Mouse (Mus musculus) natural killer cell, adult 2 months (primary cell): Measurements from ENCODE around the gene Nynrin.

ENCODE experiments used
- DNase-seq, 2 experiments: peaks; one replicate each; pipeline ENCODE4 v3.0.0; 2022; ENCODE audit warnings: low spot score in 2 of 2

Nynrin gene

DNA sequence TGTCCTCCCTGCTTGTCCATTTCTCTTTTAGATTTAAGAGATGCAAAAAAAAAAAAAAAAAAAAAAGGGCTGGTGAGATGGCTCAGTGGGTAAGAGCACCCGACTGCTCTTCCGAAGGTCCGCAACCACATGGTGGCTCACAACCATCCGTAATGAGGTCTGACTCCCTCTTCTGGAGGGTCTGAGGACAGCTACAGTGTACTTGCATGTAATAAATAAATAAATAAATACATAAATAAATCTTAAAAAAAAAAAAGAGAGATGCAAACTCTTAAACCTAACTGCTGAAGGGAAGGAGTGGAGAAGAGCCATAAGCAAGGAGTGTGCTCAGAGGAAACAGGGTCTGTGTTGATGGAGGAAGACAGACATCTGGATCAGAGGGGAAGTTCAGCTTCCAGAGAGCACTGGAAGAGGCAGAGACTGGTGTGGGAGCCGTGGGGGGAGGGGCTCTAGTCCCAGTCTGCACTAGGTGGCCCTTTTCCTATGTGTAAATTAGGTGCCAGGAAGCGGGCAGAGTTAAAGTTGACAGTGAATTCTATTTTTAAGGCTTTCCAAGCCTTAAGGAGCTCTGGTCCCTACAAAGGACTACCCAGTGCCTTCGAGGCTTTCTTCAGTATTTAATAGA lies 24.6 kb downstream of the Nynrin start:
- no peak for DNase-seq

DNA sequence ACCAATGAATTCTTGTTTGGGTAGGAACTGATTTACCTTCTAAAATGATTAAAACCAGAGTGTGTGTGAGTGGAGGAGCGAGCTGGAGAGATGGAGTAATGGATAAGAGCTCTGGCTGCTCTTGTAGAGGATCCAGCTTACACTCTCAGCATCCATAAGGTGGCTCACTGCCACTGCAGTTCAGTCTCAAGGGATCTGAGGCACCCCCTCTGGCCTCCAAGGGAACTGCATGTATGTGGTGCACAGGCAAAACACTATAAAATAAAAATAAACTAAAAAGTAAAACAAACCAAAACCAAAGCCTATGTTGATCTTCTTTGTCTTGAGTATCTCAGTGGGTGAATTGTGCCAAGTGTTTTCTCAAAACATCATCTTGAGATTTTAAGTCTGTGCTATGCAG lies 25.8 kb downstream of the Nynrin start:
- peak; percentile 66 to 78 for DNase-seq

DNA sequence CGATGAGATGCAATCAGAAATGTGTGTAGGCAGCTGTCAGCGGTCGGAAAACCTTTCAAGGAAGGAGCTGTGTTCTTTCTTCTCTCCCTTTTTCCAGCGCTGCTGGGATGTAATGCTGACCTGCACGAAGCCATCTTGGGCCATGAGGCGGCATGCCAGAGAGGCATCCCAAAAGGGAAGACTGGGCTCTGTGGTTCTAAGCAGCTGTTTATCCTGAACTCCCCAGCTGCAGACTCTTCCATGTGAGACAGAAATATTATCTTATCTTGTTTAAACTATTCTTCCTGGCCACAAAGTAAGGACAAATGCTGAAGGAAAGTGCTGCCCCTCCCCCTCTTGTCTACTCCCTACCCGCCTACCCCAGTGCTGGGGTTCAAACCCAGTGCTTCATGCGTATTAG lies 27.2 kb downstream of the Nynrin start:
- no peak for DNase-seq

DNA sequence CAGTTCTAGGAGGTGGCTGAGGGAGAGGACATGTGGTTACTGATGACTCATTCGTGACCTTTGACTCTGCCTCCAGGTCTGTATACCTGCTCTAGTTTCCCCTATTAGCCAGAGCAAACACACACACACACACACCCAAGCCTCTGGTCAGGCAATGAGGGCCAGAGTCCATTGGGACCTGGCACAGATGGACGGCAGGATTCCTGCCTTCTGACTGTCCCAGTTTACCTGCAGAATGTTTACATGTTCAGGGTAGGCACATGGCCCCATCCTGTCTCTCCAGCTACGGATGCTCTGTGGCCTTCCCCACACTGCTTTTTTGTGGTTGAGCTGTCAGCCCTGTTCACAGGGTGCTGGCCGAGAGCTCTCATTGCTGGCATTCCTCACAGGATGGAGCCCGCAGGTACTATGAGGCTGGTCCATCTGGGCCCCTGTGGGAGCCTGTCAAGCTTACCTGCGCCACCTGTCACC lies 28.4 kb downstream of the Nynrin start:
- peak; percentile 47 to 56 for DNase-seq

DNA sequence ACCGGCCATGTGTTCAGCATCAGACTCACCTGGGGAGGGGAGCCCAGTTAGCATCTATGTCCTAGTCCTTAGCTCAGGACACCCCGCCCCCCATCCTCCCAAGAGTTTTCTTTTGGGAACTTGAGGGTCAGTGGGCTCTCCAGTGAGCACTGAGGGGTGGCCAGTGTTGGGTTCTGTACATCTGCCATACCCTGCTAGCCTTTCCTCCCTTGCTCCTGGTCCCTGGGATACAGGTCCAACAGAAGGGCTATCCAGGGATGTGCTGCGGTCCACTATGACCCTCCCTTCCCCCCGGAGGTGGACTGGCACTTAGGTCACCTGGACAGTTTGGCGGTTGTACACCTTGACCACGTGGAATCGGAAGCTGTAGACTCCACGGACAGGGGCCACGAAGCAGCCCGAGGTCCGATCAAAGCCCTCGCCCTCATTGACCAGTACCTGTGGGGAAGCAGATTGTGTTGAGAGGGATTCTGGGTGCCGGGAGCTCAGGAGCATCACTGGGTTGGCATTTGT lies 29.4 kb downstream of the Nynrin start:
- DNase-seq: no peak

DNA sequence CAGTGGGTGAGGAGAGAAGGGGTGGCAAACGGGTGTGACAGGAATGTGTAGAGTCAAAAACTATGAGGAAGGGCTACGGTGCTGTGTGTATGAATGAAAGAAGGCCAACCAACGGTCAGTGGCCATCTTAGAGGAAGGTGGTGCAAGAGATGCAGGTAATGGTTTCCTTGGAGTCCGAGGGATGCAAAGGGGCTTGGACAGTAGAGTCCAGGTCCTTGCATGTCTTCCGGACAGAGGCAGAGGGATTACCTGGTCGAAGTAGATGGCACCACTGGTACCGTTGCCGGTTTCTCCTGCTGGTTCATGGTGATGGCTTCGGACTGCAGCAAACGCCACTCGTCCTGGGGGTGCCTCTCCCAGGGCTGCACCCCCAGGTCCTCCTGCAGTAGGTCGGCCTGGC lies 29.9 kb downstream of the Nynrin start:
- no peak for DNase-seq

DNA sequence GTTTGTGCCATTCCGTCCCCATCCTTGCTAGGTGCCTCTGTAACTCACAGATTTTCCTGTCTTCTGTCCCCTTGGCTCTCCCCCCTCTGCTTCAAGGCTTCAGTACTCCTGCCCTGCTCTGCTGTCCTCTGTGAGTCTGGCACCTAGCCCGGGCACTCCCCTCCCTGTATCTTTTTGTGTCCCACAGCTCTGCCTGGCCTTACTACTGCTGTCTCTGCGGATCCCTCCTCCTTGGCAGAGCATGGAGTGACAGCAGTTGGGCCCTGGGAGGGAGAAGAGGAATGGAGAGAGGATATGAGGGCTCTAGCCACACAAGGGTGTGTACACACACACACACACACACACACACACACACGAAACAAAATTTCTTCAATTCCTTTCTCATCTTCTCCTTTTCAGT lies 30.4 kb downstream of the Nynrin start, which contains the start of gene Cbln3:
Gene Cbln3, minus strand, starts transcription at position 227 of the 400 bp plus-strand sequence.
- no peak for DNase-seq

DNA sequence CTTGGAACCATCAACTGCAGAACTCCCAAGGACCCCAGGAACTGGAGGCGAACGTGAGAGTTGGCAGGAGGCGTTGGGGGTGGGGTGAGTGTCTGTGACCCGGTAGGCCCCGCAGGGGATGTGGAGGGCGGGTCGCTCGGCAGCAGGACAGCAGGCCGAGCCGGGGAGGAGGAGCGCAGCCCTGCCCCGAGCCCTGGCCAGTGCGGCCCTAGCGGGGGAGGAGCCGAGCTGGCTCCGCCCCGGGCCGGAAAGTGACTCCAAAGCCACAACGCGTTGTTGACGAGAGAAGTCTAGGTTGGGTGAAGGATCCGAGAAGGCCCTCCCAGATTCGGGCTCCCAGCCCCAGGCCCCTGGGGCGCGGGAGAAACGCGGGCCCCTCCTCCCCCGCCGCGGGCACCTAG lies 30.9 kb downstream of the Nynrin start, which contains the start of gene Khnyn:
Gene Khnyn, plus strand, starts transcription at position 235 of the 401 bp plus-strand sequence.
- peak; percentile 83 to 86 for DNase-seq

DNA sequence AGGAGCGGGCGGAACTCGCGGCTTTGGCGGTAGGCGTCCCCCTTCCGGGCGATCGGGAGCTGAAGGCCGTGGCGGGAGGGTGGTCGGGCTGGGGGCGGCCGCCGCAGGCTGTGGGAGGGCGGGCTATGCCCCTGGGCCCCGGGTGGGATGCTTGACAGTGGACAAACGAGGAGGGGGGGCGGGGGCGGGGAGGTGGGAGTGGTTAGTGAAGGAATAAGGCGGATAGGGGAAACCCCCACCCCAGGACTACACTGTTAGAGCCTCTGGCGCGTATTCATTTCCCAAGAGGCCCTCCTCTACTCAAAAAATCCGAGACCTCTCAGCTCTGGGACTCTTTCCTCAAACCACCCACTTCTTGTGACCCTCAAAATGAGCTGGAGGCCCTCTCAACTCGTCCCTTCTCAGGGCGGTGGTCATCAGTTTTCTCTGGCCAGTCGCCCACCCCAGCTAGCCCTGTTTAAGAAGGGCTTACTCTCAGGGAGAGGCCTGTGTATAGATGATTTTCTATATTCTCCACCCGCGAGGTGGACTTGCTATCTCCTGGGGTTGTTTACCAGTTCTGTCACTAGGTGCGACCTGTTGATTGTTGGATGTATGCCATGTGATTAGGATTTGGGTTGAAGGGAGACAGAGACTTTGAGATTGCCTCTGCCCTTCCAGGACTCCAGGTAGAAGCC lies 31.4 kb downstream of the Nynrin start:
- DNase-seq: peak in 1 of 2 experiments; percentile 28

DNA sequence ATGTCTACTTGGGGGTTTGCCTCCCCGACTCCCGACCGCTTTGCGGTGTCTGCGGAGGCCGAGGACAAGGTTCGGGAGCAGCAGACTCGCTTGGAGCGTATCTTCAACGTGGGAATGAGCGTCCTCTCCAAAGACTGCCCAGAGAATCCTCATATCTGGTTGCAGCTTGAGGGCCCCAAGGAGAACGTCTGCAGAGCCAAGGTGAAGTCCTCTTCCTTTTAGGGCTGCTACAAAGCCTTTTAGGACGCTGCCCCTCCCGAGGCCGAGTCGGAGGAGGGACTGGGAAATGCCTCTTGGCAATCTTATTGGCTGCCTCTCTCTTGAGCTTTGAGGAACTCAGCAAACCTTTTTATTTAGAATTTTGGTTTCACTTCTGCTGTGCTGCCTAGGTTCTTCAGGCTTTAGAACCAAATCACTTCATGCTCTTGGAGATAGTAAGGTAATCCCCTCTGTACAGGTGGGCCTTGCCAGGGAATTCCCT lies 32.0 kb downstream of the Nynrin start:
- DNase-seq: peak; percentile 26 to 64

DNA sequence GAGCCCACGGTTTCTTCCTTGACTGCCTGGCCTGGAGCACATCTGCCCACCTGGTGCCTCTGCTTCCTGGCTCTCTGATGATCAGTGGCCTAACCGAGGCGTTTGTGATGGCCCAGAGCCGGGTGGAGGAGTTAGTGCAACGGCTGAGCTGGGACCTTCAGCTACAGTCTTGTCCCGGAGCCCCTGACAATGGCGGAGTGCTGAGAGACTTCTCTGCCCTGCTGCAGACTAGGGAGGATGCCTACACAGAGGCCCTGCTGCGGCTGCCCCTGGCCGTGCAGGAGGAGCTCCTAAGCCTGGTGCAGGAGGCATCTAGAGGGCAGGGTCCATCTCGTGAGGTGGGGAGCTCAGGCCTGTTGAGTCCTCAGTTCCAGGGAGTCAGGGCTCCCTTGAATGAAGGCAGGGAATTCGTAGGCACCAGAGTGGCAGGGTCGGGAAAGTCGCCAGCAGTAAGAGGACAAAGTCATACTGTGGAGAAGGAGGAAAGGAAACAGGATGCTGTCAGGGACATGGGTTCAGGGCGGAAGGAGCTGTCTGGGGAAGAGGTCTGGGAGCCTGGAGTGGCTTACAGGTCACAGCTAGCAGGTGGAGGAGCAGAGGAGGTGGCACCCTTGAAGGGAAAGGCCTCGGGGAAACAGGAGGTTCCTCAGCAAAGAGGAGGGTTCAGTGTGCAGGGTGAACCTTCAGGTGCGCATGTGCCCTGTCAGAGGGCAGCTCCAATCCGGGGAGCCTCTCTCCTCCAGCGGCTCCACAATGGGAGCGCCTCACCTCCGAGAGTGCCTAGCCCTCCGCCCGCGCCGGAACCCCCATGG lies 33.0 kb downstream of the Nynrin start:
- DNase-seq: no peak

DNA sequence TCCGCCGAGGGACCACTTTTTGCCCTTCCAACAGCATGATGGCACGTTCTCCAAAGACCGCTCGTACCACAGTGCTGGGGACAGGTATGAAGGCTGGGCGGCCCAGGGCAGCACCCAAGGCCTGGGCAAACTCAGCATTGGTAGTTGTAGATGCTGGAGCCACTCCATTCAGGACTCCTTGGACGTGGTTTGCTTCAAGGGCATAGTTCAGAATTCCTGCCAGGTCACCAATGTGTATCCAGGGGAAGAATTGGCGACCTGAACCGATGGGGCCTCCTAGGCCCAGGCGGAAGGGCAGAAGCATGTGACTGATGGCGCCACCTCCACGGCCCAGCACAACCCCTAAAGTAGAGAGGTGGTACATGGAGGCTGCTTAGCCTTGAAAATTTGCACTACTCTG lies 43.9 kb downstream of the Nynrin start:
- DNase-seq: no peak

DNA sequence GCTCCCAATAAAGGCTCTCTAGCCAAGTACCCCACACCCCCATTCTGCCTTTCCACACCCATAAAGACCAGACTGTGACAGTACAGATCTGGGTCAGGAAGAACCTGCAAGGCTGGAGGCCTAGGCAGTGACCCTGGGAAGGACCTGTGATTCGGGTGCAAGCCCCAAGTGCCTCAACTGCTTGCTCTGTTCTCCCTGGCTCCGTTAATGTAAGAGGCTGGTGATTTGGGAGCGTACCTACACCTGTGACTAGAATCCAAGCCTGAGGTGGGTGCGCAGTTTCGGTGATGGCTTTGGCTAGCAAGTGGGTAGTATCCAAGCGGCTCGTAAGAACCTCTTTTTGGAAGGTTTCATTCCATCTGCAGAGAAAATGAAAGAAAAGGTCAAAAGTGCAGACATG lies 45.1 kb downstream of the Nynrin start:
- no peak for DNase-seq

DNA sequence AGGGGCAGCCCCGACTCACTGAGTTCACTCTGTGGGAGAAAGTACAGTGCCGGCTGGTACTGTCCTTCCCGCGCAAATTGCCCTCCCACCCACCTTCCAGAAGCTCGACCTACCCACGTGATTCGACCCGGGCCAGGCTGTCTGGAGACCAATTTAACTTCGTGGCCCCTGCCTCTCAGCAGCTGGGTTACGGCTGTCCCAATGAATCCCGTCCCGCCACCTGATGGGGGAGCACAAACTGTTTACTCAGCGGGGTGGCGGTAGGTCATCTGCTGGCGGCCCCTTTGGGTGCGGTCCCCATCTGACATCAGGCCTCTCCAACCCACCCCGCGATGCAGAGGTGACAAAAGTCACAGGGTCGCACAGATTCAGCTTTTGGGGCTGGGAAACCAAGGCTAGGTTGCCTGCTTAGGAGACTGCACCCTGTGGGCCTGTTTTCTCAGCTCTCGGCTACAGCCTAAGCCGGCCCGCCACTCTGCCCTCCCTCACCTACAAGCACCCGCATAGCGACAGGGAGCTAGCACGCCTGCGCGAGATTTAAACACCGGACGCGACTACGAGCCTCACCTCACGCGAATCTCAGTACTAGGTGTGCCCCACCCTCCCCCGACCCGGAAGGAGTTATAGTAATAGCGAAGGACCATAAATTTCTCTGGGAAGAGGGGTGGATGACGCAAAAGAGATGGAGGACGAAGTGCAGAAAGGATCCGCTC lies 46.0 kb downstream of the Nynrin start, which contains the start of gene Sdr39u1:
Gene Sdr39u1, minus strand, starts transcription at position 593 of the 713 bp plus-strand sequence.
- peak; percentile 86 to 88 for DNase-seq

DNA sequence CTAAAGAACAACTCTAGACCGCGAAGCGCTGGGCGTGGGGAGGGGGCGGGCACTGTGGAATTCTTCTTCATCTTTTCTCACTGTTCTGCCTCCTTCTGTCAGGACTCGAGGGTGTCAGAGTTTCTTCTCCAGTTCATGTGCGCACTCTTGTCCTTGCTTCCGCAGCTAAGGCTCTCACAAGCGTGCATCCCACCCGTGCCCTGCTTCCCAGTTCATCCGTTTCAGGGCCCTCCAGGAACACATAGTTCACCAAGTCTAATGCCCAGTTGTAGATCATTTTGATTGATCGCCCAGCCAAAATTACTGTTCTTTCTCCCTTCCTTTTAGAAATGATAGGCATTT lies 46.6 kb downstream of the Nynrin start:
- no peak for DNase-seq

DNA sequence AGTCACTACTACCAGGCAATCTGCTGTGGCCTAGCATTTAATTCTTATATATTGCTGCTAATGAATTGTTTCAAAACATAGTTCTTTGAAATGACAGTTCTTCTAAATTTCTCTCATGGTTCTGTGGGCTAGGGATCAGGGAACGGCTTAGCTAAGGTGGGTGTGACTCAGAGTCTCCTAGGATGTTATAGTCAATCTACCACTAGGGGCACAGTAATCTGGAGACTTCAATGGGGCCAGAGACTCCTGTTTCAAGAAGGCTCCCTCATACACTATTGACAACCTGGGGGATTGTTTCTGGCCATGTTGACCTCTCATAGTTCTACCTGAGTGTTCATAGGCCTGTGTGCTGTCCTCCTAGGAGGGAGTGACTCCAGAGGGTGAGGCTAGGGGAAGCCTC lies 51.7 kb downstream of the Nynrin start:
- no peak for DNase-seq

DNA sequence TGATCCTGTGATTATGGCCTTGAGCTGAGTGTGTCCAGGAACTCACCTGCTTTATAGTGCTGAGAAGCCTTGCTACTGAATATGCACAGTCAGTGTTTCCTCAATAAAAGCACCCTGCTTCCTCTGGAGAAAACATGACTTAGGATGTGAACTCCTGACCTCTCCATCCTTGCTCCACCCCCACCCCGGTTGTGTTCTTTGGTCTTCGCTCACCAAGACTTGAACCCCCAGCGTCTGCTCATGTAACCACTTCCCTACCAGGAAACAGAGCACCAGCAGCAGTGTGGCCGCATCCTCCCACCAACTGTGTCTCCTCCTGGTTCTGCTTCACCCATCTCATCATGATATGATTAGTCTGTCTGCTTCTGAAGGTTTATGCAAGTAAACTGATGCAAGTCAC lies 59.6 kb downstream of the Nynrin start:
- no peak for DNase-seq

DNA sequence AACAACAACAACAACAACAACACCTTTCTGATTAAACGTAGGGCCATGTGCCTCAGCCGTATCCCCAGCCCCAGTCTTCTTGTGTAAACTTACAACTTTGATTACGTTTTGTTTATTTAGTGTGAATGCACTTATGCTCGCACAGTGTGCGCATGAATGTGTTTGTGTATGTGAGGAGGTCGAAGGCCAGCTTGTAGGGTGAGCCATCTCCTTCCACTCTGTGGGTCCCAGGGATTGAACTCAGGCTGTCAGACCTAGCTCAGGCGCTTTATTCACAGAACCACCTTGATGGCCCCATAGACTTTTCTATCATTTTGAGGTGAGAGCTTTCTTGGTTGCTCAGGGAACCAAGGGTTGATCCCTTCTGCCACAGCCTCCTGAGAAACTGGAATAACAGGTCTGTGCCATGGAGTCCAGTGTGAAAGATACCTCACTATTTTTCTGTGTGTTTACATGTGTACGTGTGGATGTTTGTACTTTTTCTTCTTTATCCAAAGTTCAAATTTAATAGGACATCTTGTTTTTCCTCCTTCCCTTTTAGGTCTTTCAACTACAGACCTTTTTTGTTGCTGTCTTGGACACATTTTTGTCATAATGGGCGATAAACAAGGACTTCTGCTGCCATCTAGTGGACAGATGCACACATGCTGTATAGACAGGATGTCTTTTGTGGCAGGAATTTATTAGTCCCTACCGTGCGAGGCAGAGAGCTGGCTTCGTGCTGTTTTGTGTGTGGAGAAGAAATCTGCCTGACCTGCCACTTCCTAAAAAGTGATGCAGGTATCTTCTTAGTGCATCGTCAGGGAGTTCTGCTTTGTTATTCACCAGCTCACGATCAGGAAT lies 64.7 kb downstream of the Nynrin start:
- peak; percentile 71 to 75 for DNase-seq

DNA sequence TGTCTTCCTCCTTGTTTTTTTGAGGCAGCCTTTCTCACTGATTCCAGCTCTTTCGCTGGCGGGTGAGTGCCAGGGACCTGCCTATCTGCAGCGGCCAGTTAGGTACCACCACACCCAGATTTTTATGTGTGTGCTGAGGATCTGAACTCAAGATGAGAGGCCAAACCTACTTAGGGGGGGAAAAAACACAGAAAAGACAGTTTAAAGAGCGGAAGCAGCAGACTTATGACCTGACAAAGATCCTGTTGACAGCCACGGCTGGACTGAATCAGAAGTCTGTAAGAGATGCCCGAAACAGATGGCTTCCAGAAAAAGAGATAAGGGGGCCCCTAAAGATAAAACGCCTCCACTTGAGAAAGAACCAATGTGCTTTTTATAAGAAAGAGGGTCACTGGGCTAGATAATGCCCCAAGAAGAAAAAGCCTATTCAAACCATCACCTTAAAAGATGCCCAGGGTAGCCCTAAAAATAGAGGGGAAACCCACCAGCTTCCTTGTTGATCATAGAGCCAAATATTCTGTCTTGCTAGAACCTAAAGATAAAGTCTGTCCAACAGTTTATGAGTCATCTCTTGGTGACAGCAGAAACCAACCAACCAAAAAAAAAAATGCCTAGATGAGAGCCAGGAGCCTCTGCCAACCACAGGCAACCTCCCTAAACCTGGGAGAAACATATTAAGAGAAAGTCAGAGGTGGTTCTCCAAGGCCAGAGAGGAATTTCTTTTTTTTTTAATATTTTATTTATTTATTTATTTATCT lies 68.8 kb downstream of the Nynrin start:
- no peak for DNase-seq
